Mouse (Mus musculus) lung, postnatal 10 days (tissue): ENCODE data around the gene Mpzl1.

ENCODE experiments used
- DNase-seq: peaks from one replicate; pipeline ENCODE4 v3.0.0; 2021

The Mpzl1 gene

DNA sequence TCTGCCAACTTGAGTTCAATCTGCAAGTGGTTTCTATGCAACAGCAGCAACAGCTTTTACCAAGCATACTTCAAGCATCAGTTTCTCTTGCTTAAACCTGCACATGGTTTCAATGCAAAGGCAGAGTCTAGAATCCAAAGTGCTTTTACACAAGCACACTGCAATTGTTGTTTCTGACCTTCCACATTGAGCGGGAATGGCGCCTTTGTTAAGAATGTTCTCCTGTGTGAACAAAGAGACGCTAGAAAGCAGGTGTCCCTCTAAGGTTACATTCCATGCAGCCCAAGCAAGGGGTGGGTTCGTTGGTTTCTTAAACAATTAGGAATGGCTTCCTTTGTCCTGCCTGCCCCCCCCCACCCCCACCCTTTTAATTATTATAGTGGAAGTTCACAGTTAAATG, 20.4 kb downstream of the Mpzl1 start:
- no peak for DNase-seq

DNA sequence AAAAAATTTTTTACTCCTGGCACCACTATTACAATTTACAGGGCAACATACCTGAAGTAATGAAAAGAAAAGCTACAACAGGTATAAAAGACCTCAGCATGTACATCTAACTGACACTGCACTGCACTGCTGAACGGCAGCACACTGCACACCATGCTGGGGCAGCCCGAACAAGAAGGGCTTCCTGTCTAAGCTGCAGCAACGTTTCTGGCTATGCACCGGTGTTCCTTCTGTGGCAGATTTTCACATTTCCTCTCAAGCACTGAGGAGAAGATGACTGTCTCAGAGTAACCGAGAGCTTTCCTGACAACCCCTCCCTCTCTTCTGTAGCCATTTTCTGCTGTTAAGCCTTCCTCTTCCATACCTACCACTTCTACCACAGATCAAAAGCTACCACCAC, 21.6 kb downstream of the Mpzl1 start:
- no peak for DNase-seq

DNA sequence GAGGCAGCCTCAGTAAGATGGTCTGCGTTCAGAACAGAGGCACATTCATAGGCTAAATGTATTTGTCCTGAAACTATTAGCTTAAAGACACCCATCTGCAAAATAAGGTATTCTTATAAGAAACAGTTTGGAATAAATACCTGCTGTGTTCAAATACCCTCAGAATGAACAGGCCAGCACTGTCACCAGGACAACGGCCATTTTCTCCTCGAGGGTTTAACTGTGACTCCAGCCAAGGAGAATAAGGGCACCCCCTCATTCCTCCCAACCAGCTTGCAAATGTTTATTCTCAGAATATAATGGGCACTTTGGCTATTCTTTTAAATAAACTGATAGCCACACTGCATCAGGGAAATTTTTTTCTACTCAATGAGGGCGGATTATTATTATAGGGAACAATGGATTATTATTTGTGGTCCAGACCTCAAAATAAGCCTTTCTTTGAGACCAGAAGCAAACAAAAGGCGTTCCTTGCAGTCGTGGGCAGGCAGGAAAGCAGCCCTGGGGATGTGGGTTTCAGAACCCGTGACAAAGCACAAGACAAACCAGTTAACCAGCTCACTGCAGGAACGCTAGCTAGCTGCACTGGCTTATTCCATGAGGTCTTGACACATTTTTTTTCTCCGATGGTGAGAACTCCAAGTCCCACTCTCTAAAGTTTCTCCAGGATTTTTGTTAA, 23.9 kb downstream of the Mpzl1 start:
- no peak for DNase-seq

DNA sequence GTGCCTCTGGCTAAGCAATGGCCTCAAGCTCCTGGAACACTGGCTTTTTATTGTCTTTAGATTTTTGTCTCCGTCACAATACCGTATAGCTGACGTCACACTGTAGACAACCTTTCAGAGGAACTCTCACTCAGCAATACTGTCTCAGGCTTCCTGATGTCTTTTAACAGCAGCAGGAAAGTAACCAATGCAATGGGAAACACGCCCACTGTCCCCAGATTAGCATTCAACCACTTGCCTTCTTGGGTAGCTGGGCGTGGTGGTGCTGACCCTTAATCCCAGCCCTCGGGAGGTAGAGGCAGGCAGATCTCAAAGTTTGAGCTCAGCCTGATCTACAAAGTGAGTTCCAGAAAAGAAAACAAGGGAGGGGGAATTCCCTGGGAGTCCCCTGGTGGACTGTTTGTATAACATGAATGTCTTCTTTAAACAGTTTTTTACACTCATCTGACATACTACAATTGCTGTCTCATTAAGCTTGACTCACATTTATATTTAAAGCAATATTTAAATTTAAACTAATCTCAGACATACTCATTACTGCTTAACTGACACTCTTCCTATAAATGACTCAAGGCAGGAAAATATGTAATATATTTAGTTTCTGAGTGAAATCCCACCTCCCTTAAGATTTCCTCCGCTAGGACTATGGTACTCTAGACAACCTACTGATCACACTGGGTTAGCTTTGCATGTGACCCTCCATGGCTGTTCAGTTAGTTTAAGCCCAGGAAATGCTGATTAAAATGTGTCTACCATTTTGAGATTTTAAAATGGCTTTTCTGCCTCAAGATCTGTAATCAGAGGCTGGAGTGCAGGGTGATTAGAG, 24.6 kb downstream of the Mpzl1 start:
- DNase-seq = no peak

DNA sequence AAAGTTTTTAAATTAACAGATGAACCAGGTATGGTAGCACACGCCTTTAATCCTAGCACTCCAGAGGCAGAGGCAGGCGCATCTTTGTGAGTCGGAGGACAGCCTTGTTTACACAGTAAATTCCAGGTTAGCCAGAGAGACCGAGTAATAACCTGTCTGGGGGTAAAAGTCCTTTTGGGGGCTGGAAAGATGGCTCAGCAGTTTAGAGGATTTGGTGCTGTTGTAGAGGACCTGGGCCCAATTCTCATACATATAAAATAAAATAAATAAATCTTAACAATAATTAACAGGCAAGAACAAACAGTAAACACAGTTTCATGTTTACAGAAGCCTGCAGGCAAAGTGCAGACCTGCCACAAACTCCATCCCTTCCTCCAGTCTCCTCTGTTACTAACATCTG, 25.4 kb downstream of the Mpzl1 start:
- DNase-seq = no peak

DNA sequence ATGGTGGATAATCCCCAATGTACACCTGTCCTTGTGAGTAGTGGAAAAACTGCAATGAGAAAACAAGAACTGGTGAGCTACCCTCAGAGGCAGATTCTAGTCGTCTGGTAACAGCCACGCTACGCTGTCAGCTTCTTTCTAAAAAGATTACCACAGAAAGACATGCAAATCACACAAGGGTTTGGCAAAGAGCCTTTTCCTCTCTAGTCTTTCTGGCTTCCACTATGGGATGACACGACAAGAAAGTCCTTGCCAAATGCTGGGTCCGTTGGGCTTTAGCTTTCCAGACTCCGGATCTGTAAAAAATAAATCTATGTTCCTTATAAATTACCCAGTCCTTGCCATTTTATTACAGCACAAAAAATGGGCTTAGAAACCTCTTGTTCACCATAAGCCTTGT, 28.6 kb downstream of the Mpzl1 start:
- peak; percentile 74 for DNase-seq

DNA sequence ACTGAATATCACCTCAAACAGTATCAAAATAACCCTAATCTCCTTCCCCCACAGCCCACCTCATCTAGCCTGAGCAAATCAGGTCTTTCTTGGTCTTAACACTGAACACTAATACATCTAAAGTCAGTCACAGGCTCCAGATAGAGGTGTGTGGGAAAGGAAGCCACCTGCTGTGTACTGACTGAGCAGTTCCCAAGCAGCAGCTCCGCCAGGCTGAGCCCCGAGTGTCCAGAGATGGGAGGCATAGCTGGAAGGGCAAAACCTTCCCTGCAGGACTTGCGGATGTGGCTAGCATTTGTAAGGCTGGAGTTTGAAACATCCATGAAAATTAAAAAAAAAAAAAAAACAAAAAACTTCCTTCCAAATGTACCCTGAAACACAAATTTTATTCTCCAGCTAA, 29.2 kb downstream of the Mpzl1 start:
- DNase-seq = peak; percentile 27

DNA sequence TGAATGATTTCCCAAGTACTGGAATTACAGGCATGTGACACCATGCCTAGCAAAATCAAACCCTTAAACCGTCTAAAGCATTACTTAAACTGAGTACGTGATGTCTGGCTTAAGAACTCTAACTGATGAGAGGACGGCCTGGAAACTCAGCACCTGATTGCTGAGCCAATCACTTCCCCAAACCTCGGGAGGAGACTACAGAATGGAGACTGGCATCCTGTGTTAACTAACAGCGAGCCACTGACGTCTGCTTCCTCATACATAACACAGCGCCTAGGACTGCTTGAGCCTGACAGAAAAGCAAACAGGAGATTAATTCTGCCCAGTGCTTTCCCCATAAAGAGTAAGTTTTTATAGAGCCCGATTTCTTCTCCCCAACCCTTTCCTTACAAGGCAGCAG, 30.1 kb downstream of the Mpzl1 start:
- no peak for DNase-seq

DNA sequence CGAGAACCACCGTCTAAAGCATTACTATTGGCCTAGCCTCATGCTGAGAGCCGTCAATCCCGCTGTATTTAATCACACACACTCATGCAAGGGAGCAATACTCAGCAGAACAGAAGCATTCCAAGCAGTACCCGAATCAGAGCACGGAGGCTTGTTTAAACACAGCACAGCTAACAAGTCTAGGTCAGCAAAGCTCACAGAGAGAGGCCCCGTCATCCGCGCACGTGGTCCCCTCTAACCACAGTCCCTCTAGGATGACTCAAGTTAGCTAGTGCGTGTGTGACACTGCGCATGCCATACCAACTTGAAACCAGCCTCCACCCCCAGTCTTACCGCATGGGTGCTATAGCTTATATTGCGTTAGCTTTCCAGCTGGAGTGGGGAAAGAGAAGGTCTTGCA, 31.1 kb downstream of the Mpzl1 start:
- peak; percentile 58 for DNase-seq

DNA sequence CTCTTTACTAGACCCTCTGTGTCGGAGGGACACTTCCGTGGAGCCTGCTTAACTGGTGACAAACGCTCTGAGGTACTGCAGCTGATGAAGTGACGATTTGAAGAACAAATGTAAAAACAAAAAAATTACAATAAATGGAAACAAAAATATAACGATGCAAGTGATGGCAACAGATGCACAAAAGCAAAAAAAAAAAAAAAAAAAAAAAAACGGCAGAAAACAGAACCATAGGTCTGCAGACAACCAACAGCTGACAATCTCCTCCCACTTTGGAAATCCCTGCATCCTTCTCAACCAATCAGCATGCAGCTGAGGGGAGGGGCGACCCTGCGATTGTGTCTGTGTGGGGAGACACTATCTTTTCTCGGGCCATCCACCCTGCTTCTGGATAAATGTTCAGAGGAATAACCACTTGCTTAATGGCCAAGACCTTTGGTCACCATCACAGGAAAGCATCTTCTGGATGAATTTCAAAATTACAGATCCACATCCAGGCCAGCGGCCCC, 32.5 kb downstream of the Mpzl1 start:
- peak; percentile 26 for DNase-seq

DNA sequence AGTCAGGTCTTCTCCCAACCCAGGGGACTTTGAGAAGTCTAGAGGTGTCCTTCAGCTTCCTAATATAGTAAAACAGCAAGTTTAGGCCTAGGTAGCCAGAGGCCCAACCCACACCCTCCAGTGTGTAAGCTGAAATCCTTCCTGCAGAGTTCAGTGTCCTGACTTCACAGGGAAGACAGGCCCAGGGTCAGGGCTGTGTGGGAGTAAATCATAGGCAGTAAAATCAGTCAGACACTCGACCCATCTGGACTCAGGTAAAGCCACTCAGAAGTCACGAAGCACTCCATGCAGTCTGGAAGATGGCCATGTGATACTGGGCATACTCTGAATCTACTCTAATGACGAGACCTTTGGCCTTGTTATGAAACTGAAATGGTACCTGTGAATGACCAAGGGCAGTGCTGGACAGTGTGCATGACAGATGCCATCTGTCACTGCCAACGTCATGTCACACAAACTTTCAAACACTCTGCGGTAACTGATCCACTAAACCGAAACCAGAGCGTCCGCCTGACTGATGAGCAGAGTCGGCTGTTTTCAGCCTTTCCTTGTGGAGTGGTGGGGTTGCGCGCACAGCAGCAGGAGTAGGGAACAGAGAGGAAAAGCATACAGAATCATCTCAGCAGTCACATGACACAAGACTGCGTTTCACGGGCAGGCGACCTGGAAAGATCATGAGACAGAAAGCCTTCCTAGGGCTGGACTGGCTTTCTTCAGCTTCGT, 39.5 kb downstream of the Mpzl1 start:
- no peak for DNase-seq

DNA sequence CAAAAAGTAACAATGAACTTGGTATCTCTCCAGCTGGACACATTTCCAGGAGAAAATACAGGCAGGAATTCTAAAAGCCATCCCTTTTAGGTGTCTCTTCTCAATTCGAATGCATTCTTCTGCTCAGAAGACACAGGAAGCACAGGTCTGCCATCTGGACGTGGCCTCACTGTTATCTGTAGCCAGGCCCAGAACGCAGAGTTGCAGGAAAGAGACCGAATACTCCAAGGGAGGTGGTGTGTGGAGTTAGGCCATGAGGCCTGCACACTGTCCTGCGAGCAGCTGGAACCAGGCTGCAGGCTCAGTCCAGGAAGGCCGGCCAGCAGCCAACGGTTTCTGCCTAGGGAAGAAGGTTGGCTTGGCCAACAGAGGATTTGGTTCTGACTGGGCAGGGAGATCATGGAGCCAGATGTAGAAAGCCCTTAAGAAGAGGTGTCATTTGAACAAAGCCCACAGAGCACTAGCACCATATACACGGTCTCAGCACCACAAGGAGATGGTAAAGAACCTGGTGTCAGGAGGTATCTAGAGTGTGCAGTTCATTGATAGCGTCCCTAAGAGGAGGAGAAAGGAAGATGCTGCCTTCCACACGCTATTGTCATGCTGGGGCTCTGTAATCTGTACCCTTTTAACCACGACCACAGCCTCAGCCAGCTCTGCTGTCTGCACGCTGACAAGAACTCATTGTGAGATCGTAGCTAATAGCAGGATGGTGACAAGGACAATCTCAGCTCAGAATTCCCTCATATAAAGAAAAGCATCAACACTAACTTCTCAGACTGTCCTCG, 41.8 kb downstream of the Mpzl1 start:
- peak; percentile 51 for DNase-seq

DNA sequence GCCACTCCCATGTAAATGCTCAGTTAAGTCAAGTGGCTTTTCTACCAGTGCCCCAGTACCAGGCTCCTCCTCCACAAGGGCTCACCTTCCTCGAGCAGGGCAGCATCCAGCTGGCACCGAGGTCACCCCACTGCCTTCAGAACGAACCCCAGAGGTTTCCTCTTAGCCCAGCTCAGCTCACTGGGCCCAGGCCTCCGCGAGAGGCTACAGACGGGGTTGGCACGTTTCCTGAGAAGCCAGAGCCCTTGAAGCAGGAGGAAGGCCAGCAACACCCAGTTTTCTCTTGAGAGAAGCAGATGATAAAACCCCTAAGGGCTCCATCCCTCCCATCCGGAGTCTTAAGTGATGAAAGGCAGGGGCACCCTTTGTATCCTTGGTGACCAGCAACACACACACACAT, 43.6 kb downstream of the Mpzl1 start:
- DNase-seq = peak; percentile 57

DNA sequence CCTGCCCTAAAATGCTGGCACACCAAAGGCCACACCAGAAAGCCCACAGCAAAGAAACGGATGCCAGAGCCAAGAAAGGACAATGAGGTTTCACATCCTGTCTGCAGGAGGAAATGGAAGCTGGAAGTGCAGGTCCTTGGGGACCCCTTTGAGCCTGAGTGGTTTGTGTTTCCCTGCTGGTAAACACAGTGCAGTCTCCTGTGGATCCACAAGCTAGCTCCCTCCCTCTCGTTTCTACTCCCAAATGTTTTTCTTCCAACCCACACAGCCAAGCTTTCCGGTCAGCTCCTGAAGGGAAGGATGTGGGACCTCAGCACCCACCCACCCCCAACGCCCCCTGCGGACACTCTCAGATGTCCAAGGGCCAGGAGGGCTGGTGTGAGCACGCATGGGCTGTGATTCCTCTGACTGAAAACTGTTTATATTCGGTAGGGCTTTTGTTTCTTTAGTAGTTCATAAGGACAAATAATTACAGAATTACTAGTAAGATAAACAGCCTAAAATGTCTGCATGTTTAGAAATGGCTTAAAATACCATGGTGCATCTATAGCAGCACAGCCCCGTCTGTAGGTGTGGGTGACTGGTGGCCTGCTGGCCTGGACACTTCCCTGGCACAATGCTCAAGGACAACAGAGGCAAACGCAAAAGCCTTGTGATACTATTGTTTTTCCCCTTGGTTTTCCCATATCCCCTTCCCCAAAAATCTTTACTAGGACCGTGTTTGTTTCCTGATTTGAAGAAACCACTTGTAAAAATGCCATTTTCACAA, 44.9 kb downstream of the Mpzl1 start:
- DNase-seq = peak; percentile 80

DNA sequence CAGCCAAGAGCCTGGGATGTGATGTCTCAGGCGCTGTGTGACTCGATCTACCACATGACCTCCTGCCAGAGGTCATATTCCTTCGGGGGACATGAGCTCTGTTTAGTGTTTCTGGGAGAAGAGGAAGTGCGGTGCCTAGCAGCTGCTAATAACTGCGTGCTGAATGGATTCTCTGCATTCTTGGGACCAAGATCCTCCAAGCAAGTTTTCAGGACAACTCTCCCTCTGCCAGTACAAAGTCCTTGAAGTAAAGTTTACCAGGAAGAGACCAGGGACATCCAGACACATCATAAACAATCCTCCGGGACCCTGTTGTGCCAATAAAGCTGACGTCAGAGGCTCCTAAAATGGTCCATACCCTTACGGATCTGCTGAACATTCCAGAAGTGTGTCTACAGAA, 46.5 kb downstream of the Mpzl1 start:
- DNase-seq = peak; percentile 47

DNA sequence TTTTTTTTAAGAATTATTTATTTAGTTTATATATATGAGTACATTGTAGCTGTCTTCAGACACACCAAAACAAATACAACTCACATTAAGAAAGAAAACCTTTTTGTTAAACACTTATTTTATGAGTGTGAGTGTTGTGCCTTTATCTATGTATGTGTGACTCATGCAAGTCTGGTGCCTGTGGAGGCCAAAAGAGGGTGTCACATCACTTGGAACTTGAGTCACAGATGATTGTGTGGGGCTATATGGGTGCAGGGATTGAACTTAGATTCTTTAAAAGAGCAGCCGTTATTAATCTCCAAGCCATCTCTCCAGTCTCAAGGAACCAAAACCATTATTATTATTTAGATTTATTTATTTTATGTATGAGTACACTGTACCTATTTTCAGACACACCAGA, 48.0 kb downstream of the Mpzl1 start:
- DNase-seq = no peak

DNA sequence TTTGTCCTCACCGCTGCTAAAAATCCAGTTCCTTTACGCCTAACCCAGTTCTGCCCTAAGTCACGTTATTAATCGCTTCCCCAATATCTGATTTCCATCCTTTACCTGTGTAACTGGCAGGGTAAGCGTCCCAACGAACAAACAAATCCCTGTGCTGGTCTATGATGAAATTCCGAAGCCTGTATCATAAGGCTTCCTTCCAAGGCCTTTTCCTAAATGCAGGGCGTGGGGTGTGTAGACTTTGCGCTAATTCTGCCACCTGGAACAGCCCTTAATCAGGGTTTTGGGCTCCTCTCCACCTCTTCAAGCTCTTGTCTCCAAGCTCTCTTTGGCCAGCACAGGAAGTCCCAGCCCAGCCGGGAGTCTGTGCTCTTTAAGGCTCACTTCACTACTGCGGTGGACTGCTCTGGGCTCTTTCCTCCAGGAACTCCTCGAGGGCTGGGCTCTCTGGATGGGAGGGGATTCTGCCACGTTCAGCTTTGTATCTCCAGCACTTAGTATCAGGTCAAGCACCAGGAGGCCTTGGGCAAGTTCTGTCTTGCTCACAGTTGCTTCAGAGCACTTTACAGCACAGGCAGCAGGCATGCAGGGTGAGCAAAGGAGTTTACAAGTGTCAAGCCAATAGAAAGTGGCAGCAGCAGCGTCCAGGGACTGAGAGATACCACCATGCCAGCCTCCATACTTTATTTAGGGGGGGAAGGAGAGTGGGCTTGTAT, 48.8 kb downstream of the Mpzl1 start:
- peak; percentile 33 for DNase-seq

DNA sequence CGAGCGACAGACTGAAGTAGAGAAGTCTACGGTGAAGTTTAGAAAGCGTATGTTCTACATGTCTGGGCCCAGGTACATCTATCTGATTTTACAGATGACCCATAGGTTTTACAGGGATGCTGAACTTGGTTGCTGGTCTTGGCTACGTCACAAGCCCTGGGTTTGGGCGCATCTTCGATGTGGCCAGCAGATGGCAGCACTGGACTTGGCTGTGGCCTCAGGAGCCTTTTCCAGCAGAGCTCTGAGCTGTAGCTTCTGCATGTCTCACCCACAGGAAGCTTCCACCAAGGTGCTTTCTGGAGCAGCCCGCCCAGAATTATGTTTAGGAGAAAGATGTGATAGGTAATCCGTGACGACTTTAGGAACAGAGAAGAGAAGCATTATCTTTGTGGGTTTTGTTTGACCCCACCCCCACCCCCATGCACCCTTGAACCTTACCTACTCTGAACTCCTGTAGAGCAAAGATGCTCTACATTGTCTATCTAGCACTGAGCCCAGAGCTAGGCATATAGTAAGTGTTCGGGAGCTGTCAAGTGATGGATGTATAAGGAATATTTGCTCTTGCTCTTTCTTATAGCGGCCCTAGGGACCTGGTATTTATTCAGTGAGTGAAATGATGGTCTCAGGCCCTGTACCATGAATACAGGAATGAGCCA, 50.7 kb downstream of the Mpzl1 start:
- DNase-seq = peak; percentile 94

DNA sequence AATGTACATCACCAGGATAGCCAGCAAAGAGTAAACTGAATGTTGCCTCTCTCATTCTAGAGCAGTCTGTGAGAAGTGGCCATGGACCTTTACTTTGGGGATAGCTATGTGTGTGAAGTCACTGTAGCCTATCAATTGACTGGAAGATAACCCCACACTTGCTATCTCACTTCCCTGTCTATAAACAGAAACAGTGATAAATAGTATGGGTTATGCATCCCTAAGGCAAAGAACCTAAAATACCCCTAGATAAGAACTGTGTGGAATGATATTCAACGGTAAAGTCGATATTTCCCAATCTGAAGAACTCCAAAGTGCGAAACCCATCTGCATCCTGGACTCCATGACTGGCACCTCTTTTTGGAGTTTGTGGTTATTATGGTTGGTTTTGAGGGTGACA, 53.1 kb downstream of the Mpzl1 start:
- DNase-seq = no peak

DNA sequence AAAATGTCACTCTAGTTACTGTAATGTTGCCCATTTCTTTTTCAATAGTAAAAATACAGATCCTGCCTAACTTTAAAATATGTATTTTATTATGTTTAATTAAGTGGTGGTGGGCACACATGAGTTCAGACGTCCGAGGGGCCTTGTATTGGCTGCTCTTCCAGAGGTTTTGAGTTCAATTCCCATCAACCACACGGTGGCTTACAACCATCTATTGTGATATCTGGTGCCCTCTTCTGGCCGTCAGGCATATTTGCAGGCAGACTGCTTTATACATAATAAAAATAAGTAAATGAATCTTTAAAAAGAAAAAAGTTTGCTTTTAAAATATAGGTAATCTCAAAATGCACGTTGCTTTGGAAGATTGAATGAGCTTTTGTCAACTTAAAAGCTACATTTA, 55.0 kb downstream of the Mpzl1 start:
- DNase-seq = no peak
